Mouse (Mus musculus): Measurements from ENCODE around the gene Gm6525.

DNA sequence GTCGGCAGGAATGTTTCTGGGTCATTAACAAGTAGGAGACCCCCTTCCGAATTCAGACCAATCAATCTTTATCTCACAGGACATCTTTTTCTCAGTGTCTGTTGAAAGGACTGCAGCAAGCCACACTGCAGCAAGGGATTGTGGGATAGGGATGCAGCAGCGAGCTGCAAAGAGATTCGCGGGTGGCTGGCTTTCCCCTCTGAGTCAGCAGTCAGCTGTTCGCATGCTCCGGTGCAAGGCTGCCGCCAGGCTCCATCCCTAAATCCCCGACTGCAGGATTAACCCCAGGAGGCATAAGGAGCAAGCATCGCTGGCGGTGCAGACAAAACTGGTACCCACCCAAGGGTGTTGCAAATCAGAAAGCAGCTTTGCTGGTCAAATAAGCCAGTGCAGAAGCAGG is 46.8 kb downstream of the Gm6525 start:
- no peak for TF ChIP-seq CTCF (conservative IDR thresholded peaks at IDR 0.05; ENCODE audit: low read length)
- no peak for TF ChIP-seq POU5F1 (IDR thresholded peaks at IDR 0.05; ENCODE audit: borderline replicate concordance, low read length)

Data from E14TG2a.4 (cell line).